Mouse (Mus musculus) bone marrow, adult 2 months (tissue): ENCODE measurements around the gene Slit3.

ENCODE experiments used
- CTCF ChIP-seq: fragments of 200-500 bp; IDR thresholded peaks from 2 replicates; pipeline ENCODE4 v1.5.1; 2011; ENCODE audit warnings: low read length, control low read depth; ENCODE audit not compliant: control insufficient read depth, insufficient read depth
- POLR2A ChIP-seq: fragments of 200-500 bp; IDR thresholded peaks from 2 replicates; pipeline ENCODE4 v1.6.1; 2011; ENCODE audit warnings: low read depth, mild to moderate bottlenecking, control low read depth, low read length, borderline replicate concordance; ENCODE audit not compliant: control insufficient read depth

- no peak for TF ChIP-seq CTCF
- no peak for TF ChIP-seq POLR2A
Measured at GRCm38 (mm10) chr11:35571910-35572309, 450.9 kb downstream of the Slit3 start.
